Mouse (Mus musculus) spleen, adult 2 months (tissue): ENCODE data around the gene Rere. TPM values are rescaled to one million over a fixed set of nuclear protein-coding genes. Genes with fewer than 3 reads are reported as not detected.

ENCODE experiments used
- DNase-seq, 2 experiments: peaks; one replicate each; pipeline versions ENCODE4 v3.0.0 to v3.0.0-alpha.2; 2012 to 2021; ENCODE audit warnings: low spot score in 2 of 2, low read depth in 1 of 2
- H3K27ac ChIP-seq: fragments of 200-500 bp; 2 replicates; pipeline ENCODE4 v1.5.1; 2012; ENCODE audit warnings: low read length, inconsistent platforms; ENCODE audit not compliant: insufficient read depth
- H3K27me3 ChIP-seq: fragments of 200-500 bp; 2 replicates; pipeline ENCODE4 v1.6.1; 2012; ENCODE audit warnings: mild to moderate bottlenecking, moderate library complexity, low read length, inconsistent platforms; ENCODE audit not compliant: control insufficient read depth, insufficient read depth
- H3K36me3 ChIP-seq: fragments of 200-500 bp; 2 replicates; pipeline ENCODE4 v1.6.1; 2012; ENCODE audit warnings: mild to moderate bottlenecking, low read length, inconsistent platforms; ENCODE audit not compliant: control insufficient read depth, insufficient read depth
- H3K4me1 ChIP-seq: fragments of 200-500 bp; 2 replicates; pipeline ENCODE4 v1.6.1; 2011; ENCODE audit warnings: inconsistent platforms; ENCODE audit not compliant: control insufficient read depth, insufficient read depth, insufficient read length
- H3K4me3 ChIP-seq: fragments of 200-500 bp; 2 replicates; pipeline ENCODE4 v1.5.1; 2011; ENCODE audit warnings: mild to moderate bottlenecking, inconsistent platforms; ENCODE audit not compliant: insufficient read depth, insufficient read length; ENCODE audit errors: extremely low read depth
- CTCF ChIP-seq: fragments of 200-500 bp; IDR thresholded peaks from 2 replicates; pipeline ENCODE4 v1.5.1; 2011; ENCODE audit warnings: mild to moderate bottlenecking, inconsistent platforms; ENCODE audit not compliant: insufficient read depth, insufficient read length, insufficient replicate concordance; ENCODE audit errors: extremely low read depth
- POLR2A ChIP-seq: fragments of 200-500 bp; IDR thresholded peaks from 2 replicates; pipeline ENCODE4 v1.6.1; 2011; ENCODE audit warnings: low read depth, low read length, inconsistent platforms
- WGBS: fragments of 180-500 bp; shearing (Covaris S2); methylation state at CpG from one replicate; pipeline ENCODE4 v1.1.7; 2018; 5-methylcytosine and 5-hydroxymethylcytosine counted together
- polyA plus RNA-seq: library from polyadenylated mRNA; depleted of rRNA; stranded (reverse); fragments of >200 nt; gene quantifications from 2 replicates; pipeline ENCODE4 v1.2.3, GENCODE M21; 2012

Rere gene
- polyA plus RNA-seq, 1 experiment: 66.2 TPM

- Histone ChIP-seq H3K36me3 (no peaks in the 10 kb centered on the region), H3K4me1 (peaks cover 15% of the 10 kb centered on the region), H3K27ac (no peak overlapping the region), H3K4me3 (no peak overlapping the region), H3K27me3 (0 out of 2 replicates have a peak, but pooled peaks cover 2% of the 10 kb centered on the region)
- no peak for DNase-seq
- TF ChIP-seq CTCF (no peak), POLR2A (no peak)
- 92% methylated on average over 1 of the region's 1 CpGs for WGBS
These were observed 94.0 kb downstream of the Rere start for GRCm38 (mm10) chr4:150375448-150375935.

- Histone ChIP-seq H3K4me1 (peaks cover 7% of the 10 kb centered on the region), H3K4me3 (no peak overlapping the region), H3K27ac (no peak overlapping the region), H3K27me3 (no peaks in the 10 kb centered on the region), H3K36me3 (no peaks in the 10 kb centered on the region)
- DNase-seq: no peak
- WGBS: 79% methylated on average over 6 of the region's 6 CpGs
- no peak for TF ChIP-seq CTCF
- TF ChIP-seq POLR2A: no peak
These were observed 97.9 kb downstream of the Rere start for GRCm38 (mm10) chr4:150379313-150379712.

GRCm38 (mm10) chr4:150379772-150380171 lies 98.3 kb downstream of the Rere start:
- Histone ChIP-seq H3K27me3 (no peaks in the 10 kb centered on the region), H3K27ac (no peak overlapping the region), H3K4me3 (no peak overlapping the region), H3K4me1 (peaks cover 3% of the 10 kb centered on the region), H3K36me3 (no peaks in the 10 kb centered on the region)
- 66% methylated on average over 2 of the region's 2 CpGs for WGBS
- TF ChIP-seq POLR2A (no peak), CTCF (no peak)
- DNase-seq: no peak

GRCm38 (mm10) chr4:150380273-150380672 lies 98.8 kb downstream of the Rere start:
- Histone ChIP-seq H3K4me1 (peaks cover under 1% of the 10 kb centered on the region; the same call in 1 of the 2 replicates), H3K27ac (no peak overlapping the region)
- WGBS: 88% methylated on average over 5 of the region's 5 CpGs

GRCm38 (mm10) chr4:150382504-150382903 lies 101.1 kb downstream of the Rere start:
- TF ChIP-seq POLR2A (no peak), CTCF (no peak)
- 33% methylated on average over 3 of the region's 3 CpGs for WGBS
- no peak for DNase-seq
- Histone ChIP-seq H3K27ac (no peak overlapping the region), H3K36me3 (no peaks in the 10 kb centered on the region), H3K27me3 (no peaks in the 10 kb centered on the region), H3K4me1 (no peaks in the 10 kb centered on the region; the same call in 1 of the 2 replicates), H3K4me3 (no peak overlapping the region)

More at GRCm38 (mm10) chr4:150380273-150380672, 98.8 kb downstream of the Rere start:
- DNase-seq: no peak
- H3K36me3 ChIP-seq: no peaks in the 10 kb centered on the region
- TF ChIP-seq CTCF (no peak), POLR2A (no peak)
- no peak overlapping the region for H3K4me3 ChIP-seq
- H3K27me3 ChIP-seq: no peaks in the 10 kb centered on the region

- no peak overlapping the region for H3K4me3 ChIP-seq
- 94% methylated on average over 8 of the region's 8 CpGs for WGBS
- no peak overlapping the region for H3K27ac ChIP-seq
- H3K27me3 ChIP-seq: no peaks in the 10 kb centered on the region
- no peaks in the 10 kb centered on the region; the same call in 1 of the 2 replicates for H3K4me1 ChIP-seq
- DNase-seq: no peak
- TF ChIP-seq CTCF: no peak
- TF ChIP-seq POLR2A: no peak
- no peaks in the 10 kb centered on the region for H3K36me3 ChIP-seq
These were observed 103.0 kb downstream of the Rere start for GRCm38 (mm10) chr4:150384405-150384804.

- no peaks in the 10 kb centered on the region for H3K36me3 ChIP-seq
- no peaks in the 10 kb centered on the region; the same call in 1 of the 2 replicates for H3K4me1 ChIP-seq
- H3K27me3 ChIP-seq: no peaks in the 10 kb centered on the region
- 93% methylated on average over 3 of the region's 3 CpGs for WGBS
- H3K4me3 ChIP-seq: no peak overlapping the region
- no peak overlapping the region for H3K27ac ChIP-seq
- TF ChIP-seq POLR2A (no peak), CTCF (no peak)
- DNase-seq: no peak
These were observed 103.5 kb downstream of the Rere start for GRCm38 (mm10) chr4:150384899-150385298.
